In genomic region chr2:145730905-145731304, GRCm38 (mm10) we compare ENCODE assay signal across 19 mouse cellular contexts.
"Had no signal": no experiment of that assay in that cellular context is flagged by ENCODE, and none has a peak within 500 bp of the region (broad histone marks: within the 10 kb centered on the region; RNA-seq: fewer than 3 reads in every experiment).

No protein-coding gene starts in this region.

- H3K36me3 ChIP-seq: liver, embryonic 15.5 days; lung, embryonic 15.5 days; midbrain, embryonic 13.5 days; midbrain, embryonic 15.5 days; neural tube, embryonic 13.5 days; neural tube, embryonic 15.5 days had no signal

- H3K4me2 ChIP-seq: liver, embryonic 15.5 days; lung, embryonic 15.5 days; midbrain, embryonic 11.5 days; midbrain, embryonic 13.5 days; midbrain, embryonic 15.5 days; neural tube, embryonic 13.5 days; neural tube, embryonic 15.5 days had no signal

- H3K27me3 ChIP-seq: liver, embryonic 15.5 days; lung, embryonic 15.5 days; neural tube, embryonic 13.5 days; neural tube, embryonic 15.5 days had no signal

- H3K4me3 ChIP-seq: liver, embryonic 15.5 days; lung, embryonic 15.5 days; midbrain, embryonic 13.5 days; midbrain, embryonic 15.5 days; neural tube, embryonic 13.5 days; neural tube, embryonic 15.5 days had no signal

- DNase-seq: liver, postnatal 0 days; lung, adult 2 months; lung, postnatal 14 days; retina, postnatal 1 day; right cerebral cortex, adult 18-20 months; right cerebral cortex, postnatal 25 days; right cerebral cortex, postnatal 4 days; spleen, adult 18-20 months; thymus, adult 2 months; thymus, postnatal 25 days; thymus, postnatal 4 days had no signal

- ATAC-seq: liver, postnatal 0 days; lung, postnatal 0 days; midbrain, embryonic 13.5 days; midbrain, embryonic 15.5 days had no signal
